Mouse (Mus musculus) v-Abl transformed pro-B cells (cell line): ENCODE data around the gene P3h3.

Source experiments
- in situ Hi-C, 2 experiments: fragments of 400-800 bp; cut with MboI; formaldehyde crosslinking; loops; one replicate each; pipeline ENCODE4 v1.15.1; 2025; ENCODE audit not compliant: unreplicated experiment in 2 of 2

Gene P3h3

DNA sequence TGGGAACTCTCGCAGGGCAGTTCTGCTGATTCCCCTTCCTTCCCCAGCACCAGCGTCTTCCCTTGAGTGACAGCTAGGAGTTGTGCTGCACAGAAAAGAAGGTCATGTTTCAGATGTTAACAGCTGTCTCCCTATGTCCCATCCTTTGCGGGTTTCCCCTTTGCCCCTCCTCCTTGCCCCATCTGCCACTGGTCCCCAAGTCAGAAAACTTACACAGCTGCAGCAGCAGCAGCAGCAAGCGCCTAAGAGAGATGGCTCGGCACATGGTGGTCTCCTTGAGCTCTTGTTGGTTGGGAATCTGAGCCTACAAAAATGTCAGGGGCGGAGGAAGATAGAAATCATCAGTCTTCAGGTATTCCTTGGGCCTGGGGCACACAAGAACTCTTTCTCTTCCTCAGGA lies 21.8 kb upstream of the P3h3 start:
- in situ Hi-C loops: loop anchor here in 1 of 2 experiments (25.0 kb wide), 1 partner anchor 733 kb away; no protein-coding TSS in a partner anchor

DNA sequence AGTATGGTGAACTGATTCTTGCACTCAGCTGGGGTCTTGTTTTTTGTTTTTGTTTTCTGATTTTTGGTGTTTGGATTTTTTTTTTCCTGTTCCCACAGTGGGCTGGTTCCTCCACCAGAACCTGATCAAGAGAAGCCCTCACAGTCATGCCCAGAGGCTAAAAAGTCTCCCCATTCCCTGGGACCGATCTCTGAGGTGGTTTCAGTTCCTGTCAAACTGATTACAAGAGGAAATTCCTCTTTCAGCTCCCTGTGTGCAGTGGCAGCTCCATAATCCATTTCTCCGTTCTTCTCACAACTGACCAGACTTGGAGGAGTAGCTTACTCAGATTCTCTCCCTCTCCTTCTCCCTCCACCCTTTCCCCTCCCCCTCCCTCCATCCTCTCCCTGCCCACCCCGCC lies 16.8 kb upstream of the P3h3 start:
- in situ Hi-C loops: loop anchor here in 1 of 2 experiments (25.0 kb wide), 1 partner anchor 738 kb away; no protein-coding TSS in a partner anchor

DNA sequence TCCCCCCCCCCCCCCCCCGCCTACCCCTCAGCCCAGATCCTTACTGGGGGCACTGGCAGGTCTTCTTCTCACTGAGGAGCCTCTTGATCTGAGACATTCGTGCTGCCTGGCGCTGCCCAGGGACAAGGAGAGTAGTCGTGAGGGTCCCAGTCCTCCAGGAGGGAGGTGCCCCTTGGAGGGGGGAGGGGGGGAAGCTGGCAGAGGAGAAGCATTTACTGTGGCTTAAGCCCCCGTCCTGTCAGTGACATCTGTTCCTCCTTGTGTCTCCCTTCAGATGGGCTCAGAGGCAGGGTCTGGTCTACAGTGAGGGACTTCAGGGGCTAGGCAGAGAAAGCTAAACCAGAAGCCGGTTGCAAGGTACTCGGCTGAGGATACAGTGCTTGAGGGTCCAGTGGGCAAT lies 9.0 kb upstream of the P3h3 start:
- in situ Hi-C loops: loop anchor here in 1 of 2 experiments (25.0 kb wide), 1 partner anchor 746 kb away; no protein-coding TSS in a partner anchor

DNA sequence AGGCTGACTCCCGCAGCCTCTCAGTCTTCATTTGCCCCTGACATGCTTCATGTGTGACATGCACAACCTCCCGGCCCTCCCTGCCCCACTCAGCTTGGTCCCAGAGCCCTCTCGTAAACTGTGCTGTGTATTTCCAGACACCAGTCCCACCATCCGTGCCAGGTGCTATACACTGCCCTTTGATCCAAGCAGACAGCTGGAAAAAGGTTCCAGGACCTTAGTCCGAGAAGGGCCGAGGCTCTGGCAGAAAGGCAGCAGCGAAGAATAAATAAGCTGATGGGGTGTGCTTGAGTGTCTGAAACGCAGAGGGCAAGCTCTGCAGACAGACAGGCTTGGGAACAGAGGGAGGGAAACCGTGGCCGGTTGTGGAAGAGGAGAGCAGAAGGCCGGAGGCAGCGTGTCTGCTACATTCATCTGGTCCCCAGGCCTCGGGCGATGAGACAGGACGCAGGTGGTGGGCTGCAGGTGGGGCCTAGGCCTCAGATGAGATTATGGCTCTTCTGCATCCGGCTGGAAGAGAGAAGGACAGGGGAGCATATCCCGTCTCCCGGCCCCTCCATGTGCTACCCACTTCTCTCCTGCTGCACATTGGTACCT lies 8.3 kb upstream of the P3h3 start:
- in situ Hi-C loops: loop anchor here in 1 of 2 experiments (25.0 kb wide), 1 partner anchor 746 kb away; no protein-coding TSS in a partner anchor

DNA sequence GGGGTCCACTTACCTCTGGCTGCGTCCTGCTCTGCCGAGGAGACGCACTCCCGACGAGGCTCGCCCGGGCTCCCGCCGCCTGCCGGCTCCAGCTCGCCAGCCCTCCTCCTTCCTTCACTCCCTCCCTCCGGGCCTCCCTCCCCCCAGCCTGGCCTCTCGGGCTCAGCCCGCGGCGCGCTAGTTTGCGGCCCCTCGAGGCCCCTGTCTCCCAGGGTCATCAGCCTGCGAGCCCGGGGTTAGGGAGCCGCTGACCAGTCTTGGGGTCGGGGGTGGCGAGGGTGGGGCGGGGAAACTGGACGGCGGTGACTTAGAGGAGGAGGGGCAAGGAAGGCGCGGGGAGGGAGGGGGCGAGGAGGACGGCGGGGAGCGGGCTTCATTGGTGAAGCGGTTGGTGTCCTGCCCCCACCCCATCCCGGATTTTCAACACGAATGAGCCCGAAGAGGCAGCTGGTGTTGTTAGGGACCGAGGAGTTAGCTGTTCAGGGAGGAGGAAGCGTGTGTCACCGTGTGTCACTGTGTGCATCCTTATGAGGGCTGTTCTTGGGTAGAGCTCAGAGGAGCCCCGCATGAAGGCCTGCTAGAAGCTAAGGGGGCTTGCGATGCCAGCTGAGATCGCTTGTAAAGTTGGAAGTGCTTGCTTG lies 6.2 kb upstream of the P3h3 start, which contains the start of gene Gpr162:
Gene Gpr162 (minus strand): TSS at position 326 of the 641 bp plus-strand sequence.
- in situ Hi-C loops: loop anchor here in 1 of 2 experiments (25.0 kb wide), 1 partner anchor 749 kb away; no protein-coding TSS in a partner anchor

DNA sequence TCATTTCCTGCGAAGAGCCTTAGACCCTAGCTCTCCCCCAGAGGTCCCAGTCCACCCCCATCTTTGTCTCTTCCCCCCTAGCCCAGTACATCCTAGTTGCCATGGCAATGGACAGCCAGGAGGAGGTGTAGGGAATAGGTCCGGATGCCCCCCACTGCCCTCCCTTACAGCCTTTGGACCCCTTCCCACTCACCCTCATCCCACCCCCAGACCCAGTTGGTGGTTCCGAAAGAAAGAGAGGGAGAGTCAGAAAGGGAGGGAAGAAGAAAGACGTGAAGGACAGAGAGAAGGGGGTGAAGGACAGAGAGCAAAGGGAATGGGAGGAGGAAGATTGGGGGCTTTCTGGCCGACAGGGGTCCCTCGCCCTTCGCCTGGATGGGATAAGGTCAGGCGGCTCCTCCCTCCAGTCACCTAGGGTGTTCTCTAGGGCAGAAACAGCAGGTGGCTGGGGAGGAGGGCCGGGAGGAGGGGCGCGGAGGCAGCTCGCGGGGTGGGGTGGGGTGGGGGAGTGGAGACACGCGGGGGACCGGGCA lies 5.6 kb upstream of the P3h3 start:
- in situ Hi-C loops: loop anchor here in 1 of 2 experiments (25.0 kb wide), 1 partner anchor 749 kb away; no protein-coding TSS in a partner anchor

DNA sequence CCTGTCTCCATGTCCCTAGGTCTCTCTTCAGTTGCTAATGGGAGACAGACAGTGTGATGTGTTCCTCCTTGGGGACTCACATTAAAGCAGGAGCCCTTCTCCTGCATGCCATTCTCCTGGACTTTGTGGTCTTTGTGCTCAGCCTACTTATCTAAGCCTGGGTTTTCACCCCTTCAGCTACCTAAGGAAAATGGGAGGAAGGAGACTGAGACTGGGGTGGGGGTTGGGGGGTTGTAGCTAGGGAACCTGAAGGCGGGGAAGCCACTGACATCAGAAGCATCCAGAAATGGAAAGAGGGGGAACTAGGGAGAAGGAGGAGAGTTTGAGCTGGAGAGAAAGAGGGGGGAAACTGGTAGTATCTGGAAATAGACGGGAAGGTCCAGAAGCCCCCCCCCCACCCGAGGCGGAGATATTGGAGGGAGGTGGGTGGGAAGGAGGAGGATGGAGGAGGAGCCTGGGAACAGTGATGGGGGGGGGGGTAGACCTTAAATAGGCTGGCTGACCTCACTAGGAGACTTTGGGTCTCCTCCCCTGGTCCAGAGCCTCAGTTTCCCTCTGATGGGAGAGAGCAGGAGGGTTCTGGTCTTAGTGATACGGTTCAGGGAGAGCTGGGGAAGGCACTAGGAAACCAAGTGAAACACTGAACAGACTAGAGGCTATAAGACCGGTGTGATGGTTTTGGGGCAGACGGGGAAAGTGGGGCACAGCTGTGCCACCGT lies 5.0 kb upstream of the P3h3 start:
- in situ Hi-C loops: loop anchor here in 1 of 2 experiments (25.0 kb wide), 1 partner anchor 750 kb away; no protein-coding TSS in a partner anchor

DNA sequence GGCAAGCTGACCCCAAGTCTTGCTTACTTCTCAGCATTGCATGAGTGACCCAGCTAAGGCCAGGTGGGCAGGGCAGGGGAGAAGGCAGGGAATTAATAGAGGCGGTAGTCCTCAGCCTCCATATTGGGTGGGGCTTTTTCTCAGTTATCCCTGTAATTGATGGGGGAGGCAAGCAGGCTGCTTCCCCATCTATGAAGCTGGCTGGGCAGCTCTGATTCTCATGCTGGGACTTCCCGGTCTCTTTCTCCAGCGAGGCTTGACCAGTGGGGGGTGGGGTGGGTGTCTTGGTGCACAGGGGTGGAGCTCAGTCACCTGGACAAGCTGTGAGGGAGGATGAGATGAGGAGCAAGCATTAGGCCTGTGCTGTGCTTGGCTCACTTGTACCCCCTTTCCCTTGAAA lies 4.2 kb upstream of the P3h3 start:
- in situ Hi-C loops: loop anchor here in 1 of 2 experiments (25.0 kb wide), 1 partner anchor 750 kb away; no protein-coding TSS in a partner anchor

DNA sequence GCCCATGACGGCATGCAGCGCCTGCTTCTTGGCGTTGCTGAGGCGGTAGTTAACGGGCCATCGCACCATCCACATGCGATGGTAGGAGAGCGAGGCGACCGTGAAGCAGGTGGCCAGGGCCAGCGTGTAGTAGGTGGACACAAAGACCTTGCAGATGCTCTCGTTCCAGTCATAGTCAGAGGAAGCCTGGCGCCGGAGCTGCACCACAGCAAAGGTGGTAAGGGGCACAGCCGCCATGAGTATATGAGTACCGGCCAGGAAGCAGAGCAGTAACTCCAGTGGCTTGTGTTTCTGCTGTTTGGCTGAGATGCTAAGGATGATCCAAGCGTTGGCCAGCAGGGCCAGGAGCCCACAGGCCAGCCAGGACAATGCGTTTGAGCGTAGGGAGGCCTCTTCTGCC lies 3.7 kb upstream of the P3h3 start:
- in situ Hi-C loops: loop anchor here in 1 of 2 experiments (25.0 kb wide), 1 partner anchor 751 kb away; no protein-coding TSS in a partner anchor

DNA sequence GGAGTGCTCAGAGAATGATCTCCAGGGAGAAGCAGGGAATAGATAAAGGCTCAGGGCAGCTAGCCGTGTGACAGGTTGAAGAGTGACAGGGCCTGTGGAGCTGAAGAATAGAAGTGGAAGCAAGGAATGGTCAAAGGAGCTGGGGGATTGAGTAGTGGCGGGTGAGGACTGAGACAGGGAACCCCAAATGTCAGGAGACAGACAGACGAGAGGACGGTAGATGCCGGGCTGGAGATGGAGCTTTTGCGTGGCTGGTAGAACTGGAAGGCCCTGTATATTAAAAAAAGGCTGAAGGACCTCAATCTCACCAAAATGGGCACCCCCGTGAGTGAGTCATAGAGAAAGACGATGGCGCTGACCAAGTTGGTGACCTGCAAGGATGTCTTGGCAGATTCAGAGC lies 3.0 kb upstream of the P3h3 start:
- in situ Hi-C loops: loop anchor here in 1 of 2 experiments (25.0 kb wide), 1 partner anchor 752 kb away; no protein-coding TSS in a partner anchor

DNA sequence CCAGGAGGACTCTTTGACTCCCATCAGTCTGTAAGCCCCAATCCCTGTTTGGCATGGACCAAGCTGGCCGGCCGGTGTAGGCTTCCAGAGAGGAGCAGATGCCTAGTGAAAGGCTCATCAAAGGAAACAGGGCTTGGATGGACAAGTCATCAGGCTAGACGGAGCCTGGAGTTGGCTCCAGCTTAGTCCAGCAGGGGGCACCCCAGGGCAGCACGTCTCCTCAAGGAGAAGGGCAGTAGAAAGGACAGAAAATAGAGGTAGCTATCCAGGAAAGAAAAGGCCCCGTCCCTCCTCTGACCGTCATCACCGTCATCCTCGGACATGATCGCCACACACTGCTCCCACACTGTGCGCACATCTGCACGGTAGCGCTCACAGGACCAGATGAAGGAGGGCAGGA lies 2.2 kb upstream of the P3h3 start:
- in situ Hi-C loops: loop anchor here in 1 of 2 experiments (10.0 to 25.0 kb wide), 2 partner anchors 105 to 753 kb away; partner anchors contain the start of gene Cops7a

DNA sequence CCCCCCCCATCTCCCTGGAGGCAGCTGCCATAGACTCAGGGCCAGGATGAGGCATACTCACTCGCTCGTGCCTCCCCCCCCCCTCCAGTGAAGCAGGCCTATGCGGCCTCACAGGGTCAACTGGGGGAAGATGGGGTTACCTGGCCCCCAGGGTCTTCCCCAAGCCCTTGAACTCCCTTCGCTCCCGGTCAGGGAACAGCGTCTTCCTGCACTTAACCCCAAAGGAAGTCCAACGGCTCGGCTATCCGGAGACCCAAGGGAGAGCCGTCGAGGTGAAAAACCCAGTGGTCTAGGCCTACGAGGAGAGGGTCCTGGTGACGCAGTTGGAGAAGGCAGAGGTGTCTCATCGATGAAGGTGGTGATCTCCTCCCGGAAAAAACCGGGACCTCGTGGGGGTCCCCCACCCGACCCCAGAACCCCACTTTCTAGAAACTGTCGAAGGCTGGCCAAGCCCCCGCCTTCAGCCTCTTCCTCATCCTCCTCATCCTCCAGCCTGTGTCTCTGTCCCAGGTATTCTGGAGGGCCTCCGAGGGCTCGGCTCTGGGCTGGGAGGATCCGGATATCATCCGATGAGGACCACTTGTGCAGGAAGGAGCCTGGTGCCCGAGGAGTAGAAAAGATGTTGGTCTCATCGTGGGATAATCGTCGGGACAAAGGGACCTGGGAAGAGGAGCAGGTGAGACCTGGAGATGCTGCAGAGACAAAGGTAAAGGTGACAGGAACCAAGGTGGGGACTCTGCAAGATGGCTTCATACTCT lies 1.2 kb upstream of the P3h3 start:
- in situ Hi-C loops: loop anchor here in 1 of 2 experiments (10.0 to 25.0 kb wide), 2 partner anchors 106 to 754 kb away; partner anchors contain the start of gene Cops7a

DNA sequence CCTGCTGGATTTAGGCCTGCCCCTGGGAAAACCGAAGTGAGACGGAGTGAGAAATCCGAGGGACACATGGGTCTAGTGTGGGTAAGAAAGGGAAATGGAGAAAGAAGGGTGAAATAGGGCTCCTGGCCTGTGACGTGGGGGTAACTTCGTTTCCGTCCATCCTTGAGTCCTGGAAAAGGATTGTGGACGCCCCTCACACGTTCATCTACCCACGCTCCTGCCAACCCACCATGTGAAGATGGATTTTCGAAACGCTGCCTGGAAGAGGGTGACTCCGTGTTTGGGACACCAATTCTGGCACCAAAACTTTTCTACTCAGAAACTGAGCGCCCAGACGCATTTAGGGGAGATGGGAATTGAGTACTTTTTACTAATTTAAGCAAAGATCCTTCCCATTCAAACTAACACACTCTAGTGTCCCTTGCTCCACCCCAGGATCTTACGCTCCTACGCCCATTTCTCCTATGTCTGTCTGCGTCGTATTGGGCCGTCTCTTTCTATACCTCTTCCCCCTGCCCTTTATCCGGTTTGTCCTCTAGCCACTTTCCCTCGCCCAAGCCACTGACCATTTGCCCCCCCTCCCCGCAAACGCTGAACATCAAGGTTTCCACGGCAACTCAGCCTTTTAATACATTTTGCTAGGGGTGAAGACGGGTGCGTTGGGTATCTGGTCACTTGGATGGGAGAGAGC lies 433 bp upstream of the P3h3 start:
- in situ Hi-C loops: loop anchor here in 1 of 2 experiments (10.0 to 25.0 kb wide), 2 partner anchors 107 to 754 kb away; partner anchors contain the start of gene Cops7a

DNA sequence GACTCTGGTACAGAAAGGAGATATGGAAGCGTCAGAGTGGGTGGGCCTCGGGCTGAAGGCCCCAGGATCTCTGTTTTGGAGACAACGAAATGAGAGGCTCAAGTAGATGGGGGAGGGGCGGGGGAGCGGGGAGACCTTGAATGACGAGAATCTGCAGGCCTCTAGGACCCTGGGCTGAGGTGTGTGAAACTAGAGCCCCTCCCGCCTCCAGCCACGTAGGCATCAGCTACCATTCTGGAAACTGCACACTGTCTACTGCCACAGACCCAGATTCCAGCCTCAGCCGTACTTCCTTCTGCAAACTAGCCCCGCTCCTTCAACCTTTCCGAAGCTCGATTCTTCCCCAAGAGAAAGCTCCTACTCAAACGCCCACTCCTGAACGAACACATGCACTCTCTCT lies 1.2 kb downstream of the P3h3 start:
- in situ Hi-C loops: loop anchor here in 1 of 2 experiments (10.0 to 25.0 kb wide), 2 partner anchors 108 to 756 kb away; partner anchors contain the start of gene Cops7a

DNA sequence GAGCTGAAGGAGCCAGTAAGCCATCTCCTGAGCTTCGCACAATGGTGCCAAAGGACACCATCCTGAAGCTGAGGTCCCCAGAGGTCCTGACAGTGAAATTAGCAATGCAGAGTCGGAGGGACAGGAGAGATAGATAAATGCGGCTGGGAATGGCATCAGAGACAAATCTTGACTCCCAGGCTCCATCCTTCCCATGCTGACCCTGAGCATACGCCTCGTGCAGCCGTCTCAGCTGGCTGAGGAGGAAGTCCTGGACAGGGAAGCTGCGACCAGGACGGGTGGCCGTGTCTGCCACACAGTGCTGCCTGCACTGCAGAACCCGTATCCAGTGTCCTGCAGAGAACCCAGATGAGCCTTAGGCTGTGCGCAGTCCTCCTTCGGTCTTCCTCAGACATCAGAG lies 2.9 kb downstream of the P3h3 start:
- in situ Hi-C loops: loop anchor here in 1 of 2 experiments (10.0 to 25.0 kb wide), 2 partner anchors 110 to 758 kb away; partner anchors contain the start of gene Cops7a

DNA sequence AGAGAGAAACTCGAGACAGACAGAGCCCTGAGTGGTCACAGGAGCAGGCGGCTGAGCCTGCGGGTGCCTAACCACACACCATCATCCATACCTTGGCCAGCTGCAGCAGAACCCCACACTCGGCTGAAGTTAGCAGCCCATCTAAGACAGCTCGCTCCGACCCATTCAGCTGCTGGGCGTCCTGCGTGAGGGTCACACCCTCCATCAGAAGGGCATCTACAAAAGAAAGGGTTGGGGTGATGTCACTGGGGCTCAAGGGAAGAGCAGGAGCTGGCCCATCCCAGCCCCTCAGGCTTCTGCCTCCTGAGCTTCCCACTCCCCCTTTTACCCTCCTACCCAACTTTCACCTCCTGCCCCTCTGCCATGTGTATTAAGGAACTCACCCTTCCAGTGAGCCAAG lies 7.0 kb downstream of the P3h3 start:
- in situ Hi-C loops: loop anchor here in 1 of 2 experiments (10.0 to 25.0 kb wide), 2 partner anchors 114 to 762 kb away; partner anchors contain the start of gene Cops7a

DNA sequence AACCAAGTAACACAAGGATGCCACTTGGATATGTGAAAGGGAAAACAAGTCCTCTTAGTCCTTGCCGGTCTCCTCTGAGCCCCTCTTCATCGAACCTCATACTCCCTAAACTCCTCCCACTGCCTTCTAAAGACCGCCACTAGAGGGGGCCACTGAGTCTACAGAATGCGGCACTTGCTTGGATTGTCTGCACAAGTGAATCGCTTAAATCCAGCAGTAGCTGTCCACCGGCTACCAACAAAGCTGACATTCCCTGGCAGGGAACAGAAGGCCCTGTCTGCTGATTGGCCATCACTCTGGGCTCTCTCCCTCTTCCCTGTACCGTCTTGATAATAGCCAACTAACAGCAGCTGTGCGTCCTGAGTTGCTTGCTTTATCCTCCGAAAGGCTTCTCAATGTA lies 10.2 kb downstream of the P3h3 start:
- in situ Hi-C loops: no loop called here

DNA sequence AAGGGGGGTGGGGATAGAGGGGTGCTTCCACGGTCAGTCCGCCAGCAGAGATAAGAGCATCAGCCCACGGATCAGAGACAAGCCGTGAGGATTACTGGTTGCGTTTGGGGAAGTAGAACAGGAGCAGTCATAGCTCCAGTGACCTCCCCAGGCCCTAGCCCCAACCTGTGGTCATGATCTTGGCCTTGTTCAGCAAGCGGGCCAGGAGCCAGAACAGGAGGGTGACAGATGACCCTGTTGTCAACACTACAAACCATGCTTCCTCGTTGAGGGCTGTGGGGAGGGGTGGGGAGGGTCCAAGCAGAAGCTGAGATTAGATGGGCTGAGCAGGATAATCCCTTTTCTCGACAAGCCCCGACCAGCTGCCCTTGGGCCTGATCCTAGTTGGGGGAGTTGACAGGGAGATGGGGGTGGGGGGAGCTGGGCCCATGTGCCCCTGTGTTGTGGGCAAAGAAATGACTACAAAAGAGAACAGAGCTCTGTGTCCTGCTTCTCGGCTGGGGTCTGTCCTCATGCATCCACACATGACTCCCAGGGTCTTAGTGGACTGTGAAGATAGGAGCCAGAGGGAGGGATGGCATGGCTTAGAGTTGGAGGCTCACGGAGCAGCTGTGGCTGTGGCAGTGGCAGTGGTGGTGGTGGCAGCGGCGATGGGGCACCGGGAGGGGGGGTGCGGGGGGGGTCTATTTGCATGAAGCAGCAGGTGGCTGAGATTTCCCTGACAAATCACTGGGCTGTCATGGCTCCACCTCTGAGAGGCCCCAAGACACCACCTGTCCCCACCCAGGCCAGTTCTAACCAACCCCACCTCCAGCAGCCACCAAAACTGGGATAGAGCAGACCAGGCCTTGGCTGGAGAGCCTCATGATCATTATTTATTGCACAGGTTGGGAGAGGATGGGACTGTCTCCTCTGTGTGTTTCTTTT lies 17.0 kb downstream of the P3h3 start, which contains the start of gene Gnb3:
Gene Gnb3 (minus strand): TSS at position 35 of the 927 bp plus-strand sequence.
- in situ Hi-C loops: no loop called here
